ENCODE assay signal across 17 mouse cellular contexts in genomic region chr10:21092501-21093270, GRCm38 (mm10).
DNase-seq lines count a peak whose midpoint lies in the region; ATAC-seq and TF ChIP-seq lines count a peak whose summit lies in the region.
"Had no signal": no experiment of that assay in that cellular context is flagged by ENCODE, and none has a peak within 500 bp of the region (broad histone marks: within the 10 kb centered on the region; RNA-seq: fewer than 3 reads in every experiment).

No protein-coding gene starts in this region.

- no peak overlapping the region for H3K4me2 ChIP-seq in heart, embryonic 16.5 days (ENCODE audit: low read depth, low read length)
- H3K4me2 ChIP-seq in intestine, postnatal 0 days (replicated peaks; ENCODE audit: low read depth), result peak overlapping the region; percentile 17; the same call in 1 of the 2 replicates
- H3K4me2 ChIP-seq: midbrain, embryonic 15.5 days; neural tube, embryonic 13.5 days had no signal

- H3K9ac ChIP-seq in heart, embryonic 16.5 days (ENCODE audit: low read length), result no peak overlapping the region
- H3K9ac ChIP-seq in intestine, postnatal 0 days (ENCODE audit: low read depth, low read length), result no peak overlapping the region
- H3K9ac ChIP-seq: midbrain, embryonic 15.5 days; neural tube, embryonic 13.5 days had no signal

- no peaks in the 10 kb centered on the region for H3K27me3 ChIP-seq in heart, embryonic 16.5 days (ENCODE audit: control insufficient read depth, insufficient read depth, low read length)
- peaks cover 8% of the 10 kb centered on the region; the same call in 1 of the 2 replicates for H3K27me3 ChIP-seq in heart, embryonic 10.5 days (ENCODE audit: insufficient read depth, poor library complexity, severe bottlenecking)
- no peaks in the 10 kb centered on the region for H3K27me3 ChIP-seq in intestine, postnatal 0 days (replicated peaks; ENCODE audit: control insufficient read depth, insufficient read depth, low read length)
- no peaks in the 10 kb centered on the region for H3K27me3 ChIP-seq in thymus, adult 2 months (ENCODE audit: control insufficient read depth, insufficient read depth, low read length)
- H3K27me3 ChIP-seq: midbrain, embryonic 15.5 days; neural tube, embryonic 13.5 days had no signal

- H3K4me3 ChIP-seq in heart, embryonic 16.5 days (ENCODE audit: low read length), result no peak overlapping the region
- no peak overlapping the region for H3K4me3 ChIP-seq in heart, embryonic 10.5 days
- H3K4me3 ChIP-seq in intestine, postnatal 0 days (ENCODE audit: low read depth, low read length), result no peak overlapping the region
- H3K4me3 ChIP-seq in thymus, adult 2 months (ENCODE audit: control insufficient read depth, insufficient read depth, low read length), result peak overlapping the region; percentile 38
- H3K4me3 ChIP-seq: erythroblast, embryonic 14.5 days; heart, adult 2 months; midbrain, embryonic 15.5 days; neural tube, embryonic 13.5 days had no signal

- ATAC-seq in heart, embryonic 16.5 days (replicated peaks; ENCODE audit: extremely low read depth, insufficient read depth, low FRiP score), result peak; percentile 60
- peak; percentile 84 for ATAC-seq in intestine, postnatal 0 days
- ATAC-seq: inflammation-experienced regulatory T-cells, adult 6 months; midbrain, embryonic 15.5 days had no signal

- TF ChIP-seq POLR2A in thymus, adult 2 months (IDR thresholded peaks at IDR 0.05; ENCODE audit: control insufficient read depth, extremely low read depth, insufficient read depth, low read length, poor library complexity), result no peak

- no peaks in the 10 kb centered on the region for H3K4me1 ChIP-seq in heart, embryonic 16.5 days (ENCODE audit: control insufficient read depth, insufficient read depth, low read length)
- H3K4me1 ChIP-seq in heart, embryonic 10.5 days, result peaks cover 8% of the 10 kb centered on the region; the same call in 1 of the 2 replicates
- H3K4me1 ChIP-seq in intestine, postnatal 0 days (replicated peaks; ENCODE audit: control insufficient read depth, insufficient read depth, low read length), result peaks cover 5% of the 10 kb centered on the region; the same call in 1 of the 2 replicates
- H3K4me1 ChIP-seq in thymus, adult 2 months (replicated peaks; ENCODE audit: control insufficient read depth, insufficient read depth, low read length), result peaks cover 54% of the 10 kb centered on the region
- H3K4me1 ChIP-seq: midbrain, embryonic 15.5 days had no signal

- 51% methylated on average over 18 of the region's 18 CpGs for WGBS in heart, embryonic 16.5 days
- 53% methylated on average over 18 of the region's 18 CpGs for WGBS in heart, embryonic 10.5 days
- 38% methylated on average over 18 of the region's 18 CpGs for WGBS in intestine, postnatal 0 days
- 6% methylated on average over 18 of the region's 18 CpGs for WGBS in thymus, adult 2 months

- 0 out of 2 replicates have a peak, but pooled peaks cover 3% of the 10 kb centered on the region for H3K9me3 ChIP-seq in heart, embryonic 16.5 days (replicated peaks; ENCODE audit: control insufficient read depth, low read length)
- H3K9me3 ChIP-seq in heart, embryonic 10.5 days, result no peaks in the 10 kb centered on the region
- 0 out of 2 replicates have a peak, but pooled peaks cover 4% of the 10 kb centered on the region for H3K9me3 ChIP-seq in intestine, postnatal 0 days (ENCODE audit: control insufficient read depth)
- H3K9me3 ChIP-seq: midbrain, embryonic 15.5 days; neural tube, embryonic 13.5 days had no signal

- DNase-seq in heart, embryonic 10.5 days (ENCODE audit: low spot score), result no peak
- peak; percentile 10 to 21 for DNase-seq in CD8-positive naive resting alpha-beta T cell, adult 2 months (ENCODE audit: low read depth in 2 of 2, low spot score in 2 of 2)
- DNase-seq in thymus, adult 2 months, result peak; percentile 85
- no peak for DNase-seq in layer of hippocampus, postnatal 14 days (ENCODE audit: low spot score in 2 of 2)
- no peak for DNase-seq in retina, postnatal 1 day
- no peak for DNase-seq in lung, adult 18-20 months
- DNase-seq: cerebellum, adult 11 months; heart, adult 2 months; heart, postnatal 36 days; layer of hippocampus, adult 9-11 months; lung, adult 2 months had no signal

- H3K36me3 ChIP-seq in heart, embryonic 16.5 days (ENCODE audit: control insufficient read depth, insufficient read depth), result no peaks in the 10 kb centered on the region
- H3K36me3 ChIP-seq in heart, embryonic 10.5 days, result no peaks in the 10 kb centered on the region
- H3K36me3 ChIP-seq in intestine, postnatal 0 days (ENCODE audit: control insufficient read depth, insufficient read depth), result no peaks in the 10 kb centered on the region
- no peaks in the 10 kb centered on the region for H3K36me3 ChIP-seq in thymus, adult 2 months (ENCODE audit: control insufficient read depth, insufficient read depth, low read length)
- H3K36me3 ChIP-seq: midbrain, embryonic 15.5 days; neural tube, embryonic 13.5 days had no signal

- no peak for TF ChIP-seq CTCF in intestine, postnatal 0 days (IDR thresholded peaks at IDR 0.05; ENCODE audit: low read depth)
- TF ChIP-seq CTCF in thymus, adult 2 months (IDR thresholded peaks at IDR 0.05; ENCODE audit: borderline replicate concordance, control insufficient read depth, extremely low read depth, insufficient read depth, low read length, poor library complexity), result 0 out of 2 replicates have a peak, but pooled peaks have one; percentile 9

- peak overlapping the region; percentile 49; the same call in 1 of the 2 replicates for H3K27ac ChIP-seq in heart, embryonic 16.5 days (ENCODE audit: low read length)
- H3K27ac ChIP-seq in heart, embryonic 10.5 days, result no peak overlapping the region
- peak overlapping the region; percentile 16; the same call in 1 of the 2 replicates for H3K27ac ChIP-seq in intestine, postnatal 0 days (ENCODE audit: low read depth, low read length)
- peak overlapping the region; percentile 98 for H3K27ac ChIP-seq in thymus, adult 2 months (ENCODE audit: control insufficient read depth, insufficient read depth, low read length)
- H3K27ac ChIP-seq: heart, adult 2 months; midbrain, embryonic 15.5 days; neural tube, embryonic 13.5 days had no signal

Comparison
In these comparisons a context has a peak if more than half of its experiments do, and no peak if none do; other contexts are left out.
1. DNase-seq: peak in CD8-positive naive resting alpha-beta T cell, adult 2 months (2 of 2) and thymus, adult 2 months (single experiment); none in heart, embryonic 10.5 days (single experiment), layer of hippocampus, postnatal 14 days (0 of 2), retina, postnatal 1 day (single experiment) and lung, adult 18-20 months (0 of 2).